Mouse (Mus musculus): ENCODE results near the gene Svs4. TPM values are rescaled to one million over a fixed set of nuclear protein-coding genes. Genes with fewer than 3 reads are reported as not detected.

Svs4 gene
- polyA plus RNA-seq (2017; shearing (Covaris generic)), result not detected

GRCm38 (mm10) chr2:164278359-164278758 lies at the start of gene Svs4:
Gene Svs4, minus strand, starts transcription at chr2:164278459.

GRCm38 (mm10) chr2:164316451-164316850 lies 38.2 kb upstream of the Svs4 start, which contains the start of gene Svs6:
Gene Svs6, plus strand, starts transcription at chr2:164316751.

GRCm38 (mm10) chr2:164288968-164289367 lies 10.7 kb upstream of the Svs4 start, which contains the start of gene Svs3a:
Gene Svs3a, plus strand, starts transcription at chr2:164289268.

GRCm38 (mm10) chr2:164256540-164256939 lies 21.7 kb downstream of the Svs4 start, which contains the start of gene Svs3b:
Gene Svs3b, minus strand, starts transcription at chr2:164256640.

GRCm38 (mm10) chr2:164238366-164238765 lies 39.9 kb downstream of the Svs4 start, which contains the start of gene Svs2:
Gene Svs2, minus strand, starts transcription at chr2:164238466.

Other genes starting within 250 kb of the Svs4 start
- gene Stk4, start 208.1 kb downstream of the Svs4 start, polyA plus RNA-seq (2017; shearing (Covaris generic)), result 100 to 1,000 TPM; 188 to 243 TPM
- gene Tomm34, start 207.3 kb downstream of the Svs4 start, polyA plus RNA-seq (2017; shearing (Covaris generic)), result 100 to 1,000 TPM; 137 to 154 TPM
- 1 to 10 TPM in 1 of 2 experiments, under 1 TPM in 1; 0.31 to 1.5 TPM for gene Kcns1, start 107.3 kb downstream of the Svs4 start, polyA plus RNA-seq (2017; shearing (Covaris generic))
- 1 to 10 TPM in 1 of 2 experiments, not detected in 1; 1.8 TPM for gene Wfdc5, start 95.7 kb downstream of the Svs4 start, polyA plus RNA-seq (2017; shearing (Covaris generic))
- gene Wfdc12, start 87.9 kb downstream of the Svs4 start, polyA plus RNA-seq (2017; shearing (Covaris generic)), result 100 to 1,000 TPM in 1 of 2 experiments, 1 to 10 TPM in 1; 1.4 to 102 TPM
- not detected for gene Wfdc15a, start 78.3 kb downstream of the Svs4 start, polyA plus RNA-seq (2017; shearing (Covaris generic))
- gene Wfdc15b, start 56.8 kb downstream of the Svs4 start, polyA plus RNA-seq (2017; shearing (Covaris generic)), result not detected
- gene Svs2, start 40.0 kb downstream of the Svs4 start, polyA plus RNA-seq (2017; shearing (Covaris generic)), result not detected
- 1 to 10 TPM in 1 of 2 experiments, not detected in 1; 1.1 TPM for gene Svs3b, start 21.8 kb downstream of the Svs4 start, polyA plus RNA-seq (2017; shearing (Covaris generic))
- not detected for gene Svs3a, start 10.8 kb upstream of the Svs4 start, polyA plus RNA-seq (2017; shearing (Covaris generic))
- gene Svs6, start 38.3 kb upstream of the Svs4 start, polyA plus RNA-seq (2017; shearing (Covaris generic)), result not detected
- gene Svs5, start 54.3 kb upstream of the Svs4 start, polyA plus RNA-seq (2017; shearing (Covaris generic)), result under 1 TPM in 1 of 2 experiments, not detected in 1; 0.56 TPM
- 10 to 100 TPM in 1 of 2 experiments, 1 to 10 TPM in 1; 1.5 to 18.8 TPM for gene Slpi, start 110.6 kb upstream of the Svs4 start, polyA plus RNA-seq (2017; shearing (Covaris generic))
- gene Rbpjl, start 124.7 kb upstream of the Svs4 start, polyA plus RNA-seq (2017; shearing (Covaris generic)), result under 1 TPM in 1 of 2 experiments, not detected in 1; 0.66 TPM
- under 1 TPM; 0.11 to 0.73 TPM for gene Matn4, start 126.7 kb upstream of the Svs4 start, polyA plus RNA-seq (2017; shearing (Covaris generic))
- 10 to 100 TPM in 1 of 2 experiments, 1 to 10 TPM in 1; 2.2 to 24.3 TPM for gene Sdc4, start 165.4 kb upstream of the Svs4 start, polyA plus RNA-seq (2017; shearing (Covaris generic))
- 10 to 100 TPM; 81.2 to 96.0 TPM for gene Sys1, start 178.5 kb upstream of the Svs4 start, polyA plus RNA-seq (2017; shearing (Covaris generic))
- gene Gm20458, start 182.5 kb upstream of the Svs4 start, polyA plus RNA-seq (2017; shearing (Covaris generic)), result 10 to 100 TPM; 19.7 to 21.3 TPM
- gene Trp53tg5, start 195.3 kb upstream of the Svs4 start, polyA plus RNA-seq (2017; shearing (Covaris generic)), result under 1 TPM; 0.41 to 0.62 TPM
- gene Dbndd2, start 207.6 kb upstream of the Svs4 start, polyA plus RNA-seq (2017; shearing (Covaris generic)), result 1 to 10 TPM; 6.3 to 6.8 TPM
- 10 to 100 TPM; 27.1 to 28.8 TPM for gene Pigt, start 219.1 kb upstream of the Svs4 start, polyA plus RNA-seq (2017; shearing (Covaris generic))

Data from inflammation-experienced regulatory T-cells (primary cell).